Comparison of ENCODE assay signal across 14 mouse cellular contexts in genomic region chr5:4325813-4326212, GRCm38 (mm10).
DNase-seq lines count a peak whose midpoint lies in the region; ATAC-seq and TF ChIP-seq lines count a peak whose summit lies in the region.
"Had no signal": no experiment of that assay in that cellular context is flagged by ENCODE, and none has a peak within 500 bp of the region (broad histone marks: within the 10 kb centered on the region; RNA-seq: fewer than 3 reads in every experiment).

No protein-coding gene starts in this region.

- DNase-seq in kidney, postnatal 4 days = peak; percentile 14 to 18
- DNase-seq in kidney, adult 2 months = no peak
- no peak for DNase-seq in testis, postnatal 14 days (ENCODE audit: low spot score)
- no peak for DNase-seq in spleen, adult 12 weeks (ENCODE audit: low spot score)
- no peak for DNase-seq in gastrocnemius, adult 2 months
- DNase-seq: retina, postnatal 1 day; thymus, postnatal 14 days had no signal

- WGBS in kidney, adult 2 months = 13% methylated on average over 3 of the region's 3 CpGs
- 1% methylated on average over 3 of the region's 3 CpGs for WGBS in heart, embryonic 11.5 days (ENCODE audit: insufficient replicate concordance)
- WGBS in liver, embryonic 15.5 days (ENCODE audit: insufficient replicate concordance) = 7% methylated on average over 3 of the region's 3 CpGs
- 3% methylated on average over 3 of the region's 3 CpGs for WGBS in stomach, embryonic 16.5 days

- ATAC-seq in heart, embryonic 11.5 days (replicated peaks; ENCODE audit: insufficient number of reproducible peaks, low FRiP score, low TSS enrichment) = peak; percentile 94
- ATAC-seq in liver, embryonic 15.5 days (ENCODE audit: insufficient read depth) = peak; percentile 60; the same call in 1 of the 2 replicates
- peak; percentile 85 for ATAC-seq in stomach, embryonic 16.5 days (ENCODE audit: insufficient read depth, low FRiP score)
- ATAC-seq: CD4-positive, CD25-positive, alpha-beta regulatory T cell, adult 4 months had no signal

- no peak for TF ChIP-seq CTCF in kidney, adult 2 months (conservative IDR thresholded peaks at IDR 0.05; ENCODE audit: insufficient read depth, insufficient read length, low read depth, low read length)
- TF ChIP-seq CTCF in gastrocnemius, adult 2 months (IDR thresholded peaks at IDR 0.05) = no peak

- no peaks in the 10 kb centered on the region for H3K4me1 ChIP-seq in kidney, adult 2 months (ENCODE audit: control insufficient read depth, insufficient read depth, low read length)
- H3K4me1 ChIP-seq in heart, embryonic 11.5 days (ENCODE audit: control insufficient read depth, insufficient read depth, low read length) = peaks cover 15% of the 10 kb centered on the region
- H3K4me1 ChIP-seq in liver, embryonic 15.5 days (replicated peaks) = no peaks in the 10 kb centered on the region
- H3K4me1 ChIP-seq in stomach, embryonic 16.5 days (ENCODE audit: control insufficient read depth, insufficient read depth, low read length) = peaks cover 12% of the 10 kb centered on the region
- H3K4me1 ChIP-seq: hindbrain, embryonic 12.5 days had no signal

- H3K4me3 ChIP-seq in kidney, adult 2 months (ENCODE audit: insufficient read depth, low read depth, low read length) = no peak overlapping the region
- no peak overlapping the region for H3K4me3 ChIP-seq in heart, embryonic 11.5 days (ENCODE audit: low read depth, low read length)
- H3K4me3 ChIP-seq in liver, embryonic 15.5 days (replicated peaks) = no peak overlapping the region
- H3K4me3 ChIP-seq in stomach, embryonic 16.5 days (replicated peaks; ENCODE audit: low read length) = no peak overlapping the region
- no peak overlapping the region for H3K4me3 ChIP-seq in gastrocnemius, adult 2 months
- H3K4me3 ChIP-seq: forebrain, embryonic 10.5 days; hindbrain, embryonic 12.5 days; left cerebral cortex, adult 2 months had no signal

- no peak overlapping the region for H3K27ac ChIP-seq in kidney, adult 2 months (ENCODE audit: insufficient read depth, low read depth, low read length)
- H3K27ac ChIP-seq in heart, embryonic 11.5 days (ENCODE audit: low read depth, low read length) = peak overlapping the region; percentile 70; the same call in 1 of the 2 replicates
- H3K27ac ChIP-seq in liver, embryonic 15.5 days (replicated peaks) = no peak overlapping the region
- no peak overlapping the region; the same call in 1 of the 2 replicates for H3K27ac ChIP-seq in stomach, embryonic 16.5 days (ENCODE audit: low read length)
- no peak overlapping the region for H3K27ac ChIP-seq in gastrocnemius, adult 2 months
- H3K27ac ChIP-seq: forebrain, embryonic 10.5 days; hindbrain, embryonic 12.5 days; left cerebral cortex, adult 2 months had no signal

- H3K9me3 ChIP-seq in heart, embryonic 11.5 days (replicated peaks; ENCODE audit: control insufficient read depth, low read length) = no peaks in the 10 kb centered on the region
- no peaks in the 10 kb centered on the region for H3K9me3 ChIP-seq in liver, embryonic 15.5 days (replicated peaks)
- H3K9me3 ChIP-seq in stomach, embryonic 16.5 days (replicated peaks; ENCODE audit: control insufficient read depth, low read length) = no peaks in the 10 kb centered on the region
- H3K9me3 ChIP-seq: forebrain, embryonic 10.5 days; hindbrain, embryonic 12.5 days had no signal

- no peaks in the 10 kb centered on the region for H3K36me3 ChIP-seq in kidney, adult 2 months (ENCODE audit: control insufficient read depth, insufficient read depth, low read length)
- H3K36me3 ChIP-seq in heart, embryonic 11.5 days (ENCODE audit: control insufficient read depth, insufficient read depth, low read length) = no peaks in the 10 kb centered on the region
- no peaks in the 10 kb centered on the region for H3K36me3 ChIP-seq in liver, embryonic 15.5 days (replicated peaks)
- H3K36me3 ChIP-seq in stomach, embryonic 16.5 days (ENCODE audit: control insufficient read depth, insufficient read depth, low read length) = no peaks in the 10 kb centered on the region
- H3K36me3 ChIP-seq: forebrain, embryonic 10.5 days; hindbrain, embryonic 12.5 days had no signal

- H3K9ac ChIP-seq in heart, embryonic 11.5 days (ENCODE audit: low read depth, low read length) = no peak overlapping the region
- H3K9ac ChIP-seq in liver, embryonic 15.5 days = no peak overlapping the region
- no peak overlapping the region for H3K9ac ChIP-seq in stomach, embryonic 16.5 days (ENCODE audit: low read length)
- H3K9ac ChIP-seq: hindbrain, embryonic 12.5 days had no signal

- intact Hi-C loops in gastrocnemius, adult 2 months (cut with DNase I) = no loop called here

- no peak overlapping the region for H3K4me2 ChIP-seq in heart, embryonic 11.5 days
- no peak overlapping the region for H3K4me2 ChIP-seq in liver, embryonic 15.5 days
- no peak overlapping the region for H3K4me2 ChIP-seq in stomach, embryonic 16.5 days (ENCODE audit: low read depth, low read length)
- H3K4me2 ChIP-seq: hindbrain, embryonic 12.5 days had no signal

- TF ChIP-seq POLR2A in kidney, adult 2 months (IDR thresholded peaks at IDR 0.05; ENCODE audit: low read depth, low read length) = no peak

- no peaks in the 10 kb centered on the region for H3K27me3 ChIP-seq in kidney, adult 2 months (replicated peaks; ENCODE audit: control insufficient read depth, insufficient read depth, low read length)
- no peaks in the 10 kb centered on the region for H3K27me3 ChIP-seq in heart, embryonic 11.5 days (ENCODE audit: control insufficient read depth, insufficient read depth, low read length)
- no peaks in the 10 kb centered on the region for H3K27me3 ChIP-seq in liver, embryonic 15.5 days
- H3K27me3 ChIP-seq in stomach, embryonic 16.5 days (ENCODE audit: control insufficient read depth, insufficient read depth, low read length) = no peaks in the 10 kb centered on the region
- H3K27me3 ChIP-seq: hindbrain, embryonic 12.5 days had no signal

Comparison
In these comparisons a context has a peak if more than half of its experiments do, and no peak if none do; other contexts are left out.
1. DNase-seq: peak in kidney, postnatal 4 days (2 of 2); none in kidney, adult 2 months (single experiment), testis, postnatal 14 days (single experiment), spleen, adult 12 weeks (single experiment) and gastrocnemius, adult 2 months (single experiment).
2. Peak in every context shown above with its lines, with median percentiles within 50 percentile points of each other: ATAC-seq.